Mouse (Mus musculus) B cell, adult 2 months (primary cell): ENCODE measurements around the gene Eml1.

Experiments
- DNase-seq, 2 experiments: peaks; one replicate each; pipeline ENCODE4 v3.0.0; 2022

Eml1 gene

DNA sequence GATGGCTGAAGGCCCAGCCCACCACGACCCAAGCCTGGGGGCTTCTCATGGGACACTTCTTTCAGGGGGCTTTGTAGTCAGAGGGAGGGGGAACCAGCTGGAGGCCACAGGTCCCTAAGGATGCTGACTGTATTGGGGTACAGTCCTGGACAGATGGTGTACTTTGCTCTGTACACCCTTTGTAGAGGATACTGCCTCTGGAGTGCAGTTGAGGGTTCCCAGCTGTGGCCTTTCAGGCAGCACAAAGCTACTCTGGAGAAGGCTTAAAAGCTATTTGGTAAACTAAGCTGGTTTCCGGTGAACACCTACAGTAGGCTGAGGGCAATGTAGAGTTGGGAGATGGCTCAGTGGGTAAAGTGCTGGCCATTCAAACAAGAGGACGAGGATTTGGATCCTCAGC is 60.2 kb downstream of the Eml1 start:
- DNase-seq, result no peak

DNA sequence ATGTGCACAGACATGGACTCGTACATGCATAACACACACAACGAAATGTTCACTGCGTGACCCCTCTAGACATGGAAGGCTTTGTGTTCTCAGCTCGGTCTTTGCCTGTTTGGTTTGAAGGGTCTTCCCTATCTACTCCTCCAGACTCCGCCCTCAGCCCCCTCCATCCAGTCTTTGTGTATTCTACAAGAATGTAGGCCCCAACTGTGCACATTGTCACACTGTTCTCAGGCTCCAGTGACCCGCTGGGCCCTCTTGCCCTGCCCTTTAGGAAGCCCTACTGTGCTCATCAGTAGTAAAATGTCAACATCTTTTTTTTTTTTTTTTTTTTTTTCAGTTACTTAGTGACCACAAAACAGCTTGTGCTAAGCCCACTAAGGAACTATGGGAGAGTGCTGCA is 61.0 kb downstream of the Eml1 start:
- DNase-seq, result no peak

DNA sequence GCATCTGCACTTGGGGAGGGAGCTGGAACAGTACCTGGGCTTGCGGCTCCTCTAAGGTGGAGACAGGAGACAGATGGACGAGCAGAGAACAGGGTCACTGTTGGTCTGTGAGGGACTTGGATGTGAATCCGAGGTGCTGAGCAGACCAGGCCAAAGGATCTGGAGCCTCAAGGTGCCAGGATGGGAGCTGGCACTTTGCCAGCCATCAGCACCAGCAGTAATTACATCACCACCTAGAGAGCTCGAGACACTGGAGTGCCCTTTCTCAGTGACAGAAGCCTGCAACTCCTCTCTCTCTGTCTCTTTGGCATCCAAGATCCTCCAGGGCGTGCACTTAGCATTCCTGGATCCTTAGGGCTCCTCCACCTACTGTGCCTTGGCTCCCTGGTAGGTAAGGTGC is 61.8 kb downstream of the Eml1 start:
- DNase-seq, result no peak

DNA sequence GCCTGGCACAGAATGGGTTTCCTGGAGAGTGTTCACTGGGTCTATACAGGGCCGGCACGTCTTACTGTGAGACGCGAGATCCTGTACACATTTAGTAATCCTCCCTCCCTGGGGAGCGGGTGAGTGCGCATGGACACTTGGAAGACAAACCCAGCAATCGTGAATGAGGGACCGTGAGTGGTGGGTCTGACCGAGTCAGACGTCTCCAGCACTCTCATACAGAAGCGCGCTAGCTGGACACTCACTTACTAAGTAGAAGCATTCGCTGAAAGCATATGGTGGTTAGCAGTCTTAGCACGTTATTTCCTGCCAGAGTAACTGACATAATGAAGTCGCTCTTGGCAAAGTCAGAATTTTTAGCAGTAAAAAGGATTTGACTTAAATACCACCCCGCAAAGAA is 62.3 kb downstream of the Eml1 start:
- DNase-seq, result no peak

DNA sequence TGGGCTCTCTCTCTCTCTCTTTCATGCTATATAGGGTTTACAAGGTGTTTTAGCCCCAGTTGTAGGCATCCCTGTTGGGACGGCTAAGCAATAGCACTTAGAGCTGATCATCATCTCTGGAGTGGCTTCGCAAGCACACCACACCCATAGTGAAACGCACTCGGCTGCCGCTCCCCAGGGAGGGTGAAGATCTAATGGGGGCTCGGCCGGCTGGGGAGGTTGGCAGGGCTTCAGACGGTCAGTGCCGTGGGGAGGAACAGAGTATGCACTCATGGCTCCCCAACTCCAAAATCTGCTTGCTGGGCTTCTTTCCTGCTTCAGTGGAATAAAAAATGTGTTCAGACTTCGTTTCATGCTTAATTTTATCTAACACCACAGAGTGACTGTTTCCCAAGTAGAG is 62.7 kb downstream of the Eml1 start:
- no peak for DNase-seq

DNA sequence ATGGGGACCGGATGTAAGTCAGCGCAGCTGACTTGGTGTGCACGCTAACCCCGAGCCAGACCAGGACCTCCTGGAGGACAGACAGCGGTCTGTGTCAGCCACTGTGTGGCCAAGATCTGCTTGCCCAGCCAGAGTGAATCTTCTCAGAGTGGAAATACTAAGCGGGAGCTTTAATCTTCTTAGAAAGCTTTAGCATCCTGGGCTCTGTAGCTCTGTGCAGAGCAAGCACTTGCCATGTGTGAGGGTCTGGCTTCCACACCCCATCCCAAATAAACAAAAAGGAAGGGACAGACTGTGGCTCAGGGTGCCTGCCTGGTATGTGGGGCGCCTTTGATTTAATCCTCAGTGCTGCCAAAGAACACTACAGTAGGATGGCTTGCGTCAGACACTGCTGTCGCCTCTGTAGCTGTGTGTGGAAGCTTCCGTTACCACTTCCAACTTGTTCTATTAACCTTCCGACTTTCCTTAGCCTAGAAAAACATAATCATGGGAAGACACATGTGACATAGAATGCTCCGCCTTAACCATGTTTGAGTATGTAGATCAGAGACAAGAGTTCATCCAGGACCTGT is 64.8 kb downstream of the Eml1 start:
- DNase-seq, result no peak

DNA sequence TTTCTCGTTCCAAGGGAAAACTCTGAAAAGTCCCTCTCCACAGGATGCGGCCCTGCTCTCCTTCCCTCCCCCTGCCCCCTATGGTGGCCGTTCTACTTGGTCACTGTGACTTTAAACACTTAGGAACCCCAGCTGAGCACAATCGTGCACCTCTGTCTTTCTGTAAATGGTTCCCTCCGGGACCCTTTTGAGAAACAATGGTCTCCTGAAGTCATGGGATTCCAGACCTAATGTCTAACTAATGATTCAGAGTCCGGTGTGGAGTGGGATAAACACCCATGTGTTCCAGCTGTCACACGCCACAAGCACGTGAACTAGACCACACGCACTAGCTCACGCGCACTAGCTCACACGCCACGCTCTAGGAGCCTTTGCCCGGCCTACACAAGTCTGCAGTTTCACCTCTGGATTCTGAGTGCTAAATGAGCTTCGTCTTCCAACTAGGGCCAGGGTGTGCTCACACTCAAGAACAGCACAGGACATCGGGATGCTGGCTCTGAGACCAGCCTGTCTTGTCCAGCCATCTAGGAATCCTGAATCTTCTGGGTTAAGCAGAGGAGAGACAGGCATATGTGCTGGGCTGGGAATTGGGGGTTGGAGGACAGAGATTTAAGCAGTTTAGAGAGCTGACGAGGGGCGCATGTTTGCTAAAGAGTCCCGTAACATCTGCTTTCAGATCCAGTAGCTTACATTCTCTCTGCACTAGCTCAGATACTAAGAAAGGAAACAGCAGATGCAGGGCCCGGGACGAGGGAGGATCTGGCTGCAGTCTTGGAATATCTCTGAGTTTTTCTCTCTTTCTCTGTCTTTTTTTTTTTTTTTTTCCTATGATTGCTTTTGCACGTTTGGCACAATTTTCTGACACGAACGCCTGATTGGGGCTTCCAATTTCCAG is 65.5 kb downstream of the Eml1 start:
- DNase-seq, result no peak

DNA sequence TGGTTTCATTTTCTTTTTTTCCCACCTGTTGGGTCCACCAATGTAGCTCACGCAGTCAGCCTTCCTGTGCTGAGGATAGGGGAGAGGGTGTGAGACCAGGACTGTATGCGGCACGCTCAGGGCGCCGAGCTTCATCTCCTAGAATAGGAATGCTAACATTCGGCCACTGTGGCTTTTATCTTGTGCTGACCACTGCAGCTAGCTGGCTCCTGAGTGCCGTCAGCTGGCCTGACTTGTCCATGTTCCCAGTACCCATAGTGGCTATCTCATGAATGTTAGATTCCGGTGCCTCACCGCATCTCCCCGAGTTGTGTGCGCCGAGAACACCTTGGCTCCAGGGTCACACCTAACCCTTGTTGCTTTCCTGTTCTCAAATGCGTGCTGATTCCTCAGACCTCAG is 66.7 kb downstream of the Eml1 start:
- no peak for DNase-seq

DNA sequence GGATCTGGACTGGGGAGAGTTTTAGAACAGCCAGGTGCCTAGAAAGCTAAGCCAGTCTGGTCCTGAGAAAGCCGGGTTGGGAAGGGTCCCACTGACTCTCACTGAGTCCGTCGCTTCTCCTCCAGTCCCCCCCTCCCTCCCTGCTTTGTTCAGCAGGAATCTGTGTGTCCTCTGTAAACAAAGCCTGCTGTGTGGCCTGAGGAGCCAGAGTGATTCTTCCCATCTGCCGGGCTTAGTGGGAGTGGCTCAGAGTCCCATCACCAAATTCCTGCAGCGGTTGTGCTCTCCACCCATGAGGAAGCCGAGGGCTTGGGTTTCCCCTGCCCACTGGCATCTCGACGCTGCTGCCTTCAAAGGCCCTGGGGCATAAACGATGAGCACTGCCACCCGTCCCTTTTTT is 72.5 kb downstream of the Eml1 start:
- DNase-seq, result no peak

DNA sequence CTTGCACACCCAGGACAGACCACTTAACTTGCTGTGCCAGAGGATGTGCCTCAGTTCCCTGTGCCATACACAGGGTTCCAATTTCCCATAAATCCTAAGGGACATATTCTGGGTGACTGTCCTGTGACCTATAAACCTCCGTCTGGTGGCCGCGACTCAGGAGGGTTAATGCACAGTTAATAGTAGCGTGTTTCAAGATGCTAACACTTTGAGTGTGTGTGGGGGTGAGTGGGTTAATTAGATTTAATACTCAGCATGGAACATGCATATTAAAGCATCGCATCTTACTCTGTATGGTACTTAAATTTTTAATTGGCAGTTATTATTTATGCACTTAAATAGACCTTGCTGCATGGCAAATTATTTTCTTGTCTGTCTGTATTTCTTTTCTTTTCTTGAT is 73.0 kb downstream of the Eml1 start:
- DNase-seq, result no peak

DNA sequence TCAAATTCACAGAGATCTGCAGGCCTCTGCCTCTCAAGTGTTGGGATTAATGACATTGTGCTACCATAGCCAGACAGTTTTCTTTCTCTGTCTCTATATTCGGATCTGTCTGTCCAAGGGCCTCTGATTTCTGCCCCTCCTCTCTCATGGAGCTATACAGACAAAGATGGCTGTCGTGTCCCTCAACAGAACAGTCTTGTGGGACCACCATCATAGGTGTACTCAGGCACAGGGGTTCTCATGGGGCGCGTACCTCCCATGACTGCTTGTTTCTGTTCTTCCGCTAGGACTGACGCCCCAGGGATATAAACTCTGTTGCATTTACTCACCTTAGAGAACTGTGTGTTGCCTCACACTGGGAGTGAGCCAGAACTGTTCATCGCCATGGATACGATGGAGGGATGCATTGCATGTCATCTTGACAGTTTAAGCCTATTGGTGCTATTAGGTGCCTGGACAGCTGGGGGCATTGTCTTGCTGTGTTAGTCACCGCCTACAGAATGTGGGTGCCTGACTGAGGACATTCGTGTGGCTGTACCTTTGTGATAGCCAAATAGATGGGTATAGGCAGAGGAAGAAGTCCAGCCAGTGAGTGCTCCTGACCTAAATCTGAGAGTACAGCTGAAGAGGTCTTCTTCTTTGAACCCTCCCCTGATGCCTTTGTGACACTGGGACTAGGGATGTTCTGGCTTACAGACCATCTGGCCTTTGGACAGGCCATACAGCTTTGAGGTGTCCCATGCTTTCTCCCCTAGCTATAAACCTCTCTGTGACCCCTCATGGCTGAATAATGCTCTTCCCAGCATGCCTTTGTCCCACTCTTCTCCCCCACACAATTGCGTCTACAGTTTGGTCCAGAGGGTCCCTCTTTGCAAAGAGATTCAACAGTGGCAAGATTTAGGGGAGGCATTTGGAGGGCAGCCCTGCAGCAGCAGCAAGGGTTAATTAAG is 73.7 kb downstream of the Eml1 start:
- no peak for DNase-seq

DNA sequence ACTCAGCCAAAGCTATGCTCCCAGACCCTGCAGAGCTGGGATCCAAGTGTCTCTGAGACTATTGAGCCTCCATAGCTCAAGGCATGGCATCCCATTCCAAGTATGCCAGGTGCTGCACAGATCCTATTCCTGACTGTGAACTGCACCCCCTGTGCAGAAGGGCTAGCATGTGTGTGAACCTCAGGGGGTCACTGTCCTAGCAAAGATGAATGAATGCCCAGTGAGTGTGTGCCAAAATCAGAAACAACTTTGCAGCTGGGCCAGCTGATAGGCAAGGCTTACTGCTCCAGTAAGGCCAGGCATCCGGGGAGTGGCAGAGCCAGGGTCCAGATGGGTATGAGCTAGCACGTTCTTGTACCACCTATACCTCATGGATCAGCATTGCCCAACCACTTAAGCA is 76.0 kb downstream of the Eml1 start:
- no peak for DNase-seq

DNA sequence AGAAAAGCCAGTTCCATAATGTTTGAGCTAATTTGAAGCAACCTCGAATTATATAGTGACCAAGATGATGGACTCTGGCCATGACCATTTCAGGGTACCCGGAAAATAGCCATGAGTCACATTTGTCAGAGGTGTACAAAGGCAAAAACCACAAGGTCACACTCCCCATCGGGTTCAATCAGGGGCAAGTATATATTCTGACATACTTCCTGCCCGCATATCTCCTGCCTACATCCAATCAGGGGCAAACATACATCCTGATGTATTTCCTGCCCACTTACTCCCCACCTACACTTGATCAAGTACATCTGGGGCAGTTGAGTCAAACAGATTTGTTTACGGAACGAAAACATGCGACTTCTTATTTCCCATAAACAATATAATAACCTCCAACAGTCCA is 77.6 kb downstream of the Eml1 start:
- DNase-seq, result no peak

DNA sequence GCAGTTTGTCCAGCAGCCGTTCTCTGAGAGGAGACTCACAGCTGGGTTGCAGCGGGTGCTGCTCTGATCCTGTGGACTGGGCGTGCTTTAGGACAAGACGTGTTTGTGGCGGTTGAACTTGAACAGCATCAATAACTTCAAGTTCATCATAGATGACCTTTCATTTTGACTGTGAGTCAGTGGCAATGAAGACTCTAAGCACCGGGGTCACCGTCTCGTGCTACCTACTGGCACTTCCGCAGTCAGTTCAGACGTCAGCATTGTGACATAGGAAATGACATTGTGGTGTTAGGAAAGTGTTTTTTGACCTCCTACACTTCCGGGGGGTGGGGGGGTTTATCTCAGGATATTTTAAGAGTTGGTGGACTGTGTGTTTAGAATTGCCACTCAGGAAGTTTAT is 79.2 kb downstream of the Eml1 start:
- DNase-seq, result no peak

DNA sequence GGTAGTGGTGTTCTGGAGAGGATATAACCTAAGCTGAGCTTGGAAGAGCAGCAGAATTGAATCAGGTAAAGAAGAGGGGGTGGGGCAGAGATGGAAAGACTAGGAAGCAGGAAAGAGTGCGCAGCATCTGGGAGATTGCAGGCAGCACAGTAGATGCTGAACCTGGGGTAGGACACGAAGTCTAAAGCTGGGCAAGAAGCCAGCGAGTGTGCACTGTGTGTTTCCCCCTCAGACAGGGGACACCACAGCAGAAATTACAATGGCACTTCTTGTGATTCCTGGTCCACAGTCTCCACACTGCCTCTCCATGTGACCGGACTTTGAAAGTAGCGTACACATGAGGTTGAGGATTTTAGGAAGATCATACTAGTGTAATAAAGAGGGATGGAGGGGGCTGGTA is 79.8 kb downstream of the Eml1 start:
- no peak for DNase-seq

DNA sequence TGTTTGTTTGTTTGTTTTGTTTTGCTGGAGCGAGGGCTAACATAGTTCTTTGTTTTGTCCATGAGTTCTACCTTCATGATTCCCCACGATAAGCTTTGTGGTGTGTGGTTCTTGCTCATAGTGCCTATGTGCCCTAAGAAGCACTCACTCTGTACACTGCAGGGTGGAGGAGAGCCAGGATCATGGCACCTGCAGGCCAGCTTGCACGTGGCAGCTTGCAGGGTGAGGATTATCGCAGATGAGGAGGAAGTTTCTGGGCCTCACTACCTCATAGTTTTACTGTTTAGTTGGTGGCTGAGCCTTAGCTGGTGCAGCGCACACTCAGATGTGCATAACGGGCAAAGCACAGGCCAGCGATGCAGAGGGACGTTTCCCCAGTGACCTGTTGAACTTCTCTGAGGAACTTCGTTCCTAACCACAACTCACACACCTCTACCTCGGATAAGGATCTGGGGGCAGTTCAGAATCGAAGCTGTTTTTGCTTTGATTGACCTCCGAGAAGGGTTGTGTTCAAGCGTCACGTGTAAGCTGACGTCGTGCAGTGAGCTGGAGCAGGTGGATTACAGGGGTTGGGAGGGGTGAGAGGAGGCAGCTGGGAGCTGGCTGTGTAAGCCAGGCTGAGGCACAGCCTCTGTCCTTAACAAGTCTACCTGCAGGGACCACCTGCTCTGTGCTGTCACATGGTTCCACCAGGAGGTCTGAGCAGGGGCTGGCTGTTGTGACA is 81.6 kb downstream of the Eml1 start:
- no peak for DNase-seq

DNA sequence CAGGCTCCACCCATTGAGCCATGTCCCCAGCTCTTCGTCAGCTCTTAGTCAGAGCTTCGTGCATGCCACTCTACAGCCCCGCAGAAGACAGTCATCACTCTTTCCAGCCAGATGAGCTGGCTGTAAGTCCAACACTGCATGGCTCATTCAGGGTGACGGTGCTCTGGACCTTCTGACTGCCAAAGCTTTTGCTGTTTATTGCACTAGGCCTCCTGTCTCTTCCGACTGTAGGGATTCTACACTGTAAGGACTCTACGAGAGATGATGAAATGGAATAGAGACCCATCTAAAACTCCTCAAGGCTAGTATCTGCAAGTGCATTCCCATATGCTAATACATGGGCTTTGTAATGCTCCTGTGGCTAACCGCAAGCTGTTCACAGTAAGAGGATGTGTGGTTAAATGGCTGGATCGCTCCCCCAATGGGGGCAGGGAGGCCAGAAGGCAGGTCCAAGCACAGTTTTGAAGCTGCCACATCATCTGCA is 82.8 kb downstream of the Eml1 start:
- DNase-seq, result no peak

DNA sequence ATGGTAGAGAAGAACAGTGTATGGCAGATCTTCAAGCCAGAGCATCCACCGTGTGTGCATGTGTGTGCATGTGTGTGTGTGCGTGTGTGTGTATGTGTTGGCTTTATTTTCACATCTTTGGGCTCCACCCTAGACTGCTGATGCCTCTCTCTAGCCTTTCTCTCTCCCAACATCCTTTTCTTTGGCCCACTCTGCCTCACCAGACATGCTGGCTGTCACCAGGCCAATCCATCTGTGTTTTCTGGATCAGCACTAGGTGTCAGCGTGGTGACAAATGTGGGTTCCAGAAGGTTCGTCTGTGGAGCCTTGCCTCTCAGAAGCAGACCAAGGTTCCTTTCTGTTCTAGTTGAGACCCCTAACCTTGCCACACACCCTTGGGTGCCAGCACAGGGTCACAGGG is 84.2 kb downstream of the Eml1 start:
- no peak for DNase-seq

DNA sequence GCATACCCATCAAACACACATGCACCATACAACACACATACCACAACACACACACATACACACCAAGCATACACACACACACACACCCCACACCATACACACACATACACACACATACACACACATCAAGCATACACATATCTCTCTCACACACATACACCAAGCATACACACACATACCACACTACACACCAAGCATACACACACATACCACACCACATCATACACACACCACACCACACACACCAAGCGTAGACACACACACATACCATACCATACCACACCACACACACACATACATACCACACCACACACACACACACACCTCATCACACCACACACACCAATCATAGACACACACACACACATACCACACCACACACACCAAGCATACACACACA is 102.1 kb downstream of the Eml1 start:
- no peak for DNase-seq

DNA sequence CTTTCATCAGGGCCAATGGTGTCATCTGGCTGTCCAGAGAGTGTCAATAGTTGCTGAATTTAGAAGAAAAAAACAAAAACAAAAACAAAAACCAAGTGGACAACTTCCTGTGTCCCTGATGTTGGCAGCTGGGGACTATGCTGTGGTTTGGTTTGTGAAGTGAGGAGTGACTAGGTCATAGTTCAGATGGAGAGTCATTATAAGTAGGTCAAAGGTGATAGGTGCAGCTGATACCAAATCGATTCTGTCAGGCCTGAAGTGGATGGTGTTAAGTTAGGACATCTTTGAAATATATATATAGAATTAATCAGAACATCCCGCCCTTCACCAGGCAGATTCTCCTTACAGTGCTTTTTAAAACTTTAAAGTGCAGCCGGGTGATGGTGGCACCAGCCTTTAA is 103.7 kb downstream of the Eml1 start:
- no peak for DNase-seq

DNA sequence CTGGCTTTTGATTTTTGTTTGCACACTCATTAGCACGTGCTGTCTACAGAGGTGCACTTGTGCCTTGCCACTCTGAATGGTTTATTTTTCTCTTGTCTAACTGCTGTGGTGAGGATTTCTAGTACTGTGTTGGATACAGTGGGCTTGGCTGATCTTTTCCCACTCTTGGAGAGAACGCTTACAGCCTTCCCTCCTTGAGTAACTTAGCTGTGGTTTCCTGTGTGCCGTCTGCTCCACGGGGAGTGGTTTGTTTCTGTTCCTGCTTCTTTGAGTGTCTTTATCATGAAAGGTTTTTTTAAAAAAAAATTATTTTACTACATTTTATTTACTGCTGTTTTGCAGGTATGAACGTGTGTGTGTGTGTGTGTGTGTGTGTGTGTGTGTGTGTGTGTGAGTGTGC is 108.0 kb downstream of the Eml1 start:
- DNase-seq, result no peak

DNA sequence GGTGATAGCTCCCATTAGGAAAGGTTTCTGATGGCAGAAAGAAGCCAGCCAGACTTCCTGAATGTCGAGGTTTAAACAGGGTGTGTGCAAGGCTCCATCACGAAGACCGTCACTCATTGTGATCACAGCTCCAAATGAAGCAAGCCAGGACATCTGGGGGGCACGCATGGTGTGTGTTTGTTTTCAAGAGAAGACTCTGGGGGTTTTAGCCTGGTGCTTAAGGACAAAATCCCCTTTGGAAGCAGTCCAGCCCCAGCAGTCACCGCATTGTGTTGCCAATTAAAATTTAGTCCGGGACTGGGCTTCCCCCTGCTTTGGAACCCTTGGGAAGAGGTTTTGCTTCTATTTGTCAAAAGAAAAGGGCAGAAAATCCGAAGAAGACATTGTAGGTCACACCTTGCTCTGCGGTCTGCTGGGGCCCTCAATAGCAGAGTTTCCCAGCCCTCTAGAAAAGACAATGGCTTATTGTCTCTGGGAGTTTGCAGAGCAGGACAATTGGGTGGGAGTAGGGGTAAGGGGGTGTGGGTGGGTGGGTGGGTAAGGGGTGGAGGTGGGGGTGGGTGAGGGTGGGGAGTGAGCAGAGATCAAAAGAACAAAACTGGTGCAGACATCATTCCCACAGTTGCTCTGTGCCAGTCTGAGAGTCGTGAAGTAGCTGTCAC is 110.1 kb downstream of the Eml1 start:
- no peak for DNase-seq
